Mouse (Mus musculus) kidney, postnatal 0 days (tissue): ENCODE measurements around the gene Aff3. TPM values are rescaled to one million over a fixed set of nuclear protein-coding genes. Genes with fewer than 3 reads are reported as not detected.

Experiments
- ATAC-seq: fragments of 200-750 bp; cut with Nextera tagmentation; replicated peaks from 2 replicates; pipeline ENCODE4 v1.8.0; 2017; ENCODE audit warnings: low read depth, moderate number of reproducible peaks, moderate TSS enrichment, moderate library complexity; ENCODE audit not compliant: low FRiP score
- DNase-seq: peaks from one replicate; pipeline ENCODE4 v3.0.0-alpha.2; 2016; ENCODE audit warnings: low spot score
- H3K27ac ChIP-seq: fragments of 300-500 bp; sonication (generic); 2 replicates; pipeline ENCODE4 v1.5.1; 2014; ENCODE audit warnings: mild to moderate bottlenecking
- H3K27me3 ChIP-seq: fragments of 300-500 bp; sonication (generic); 2 replicates; pipeline ENCODE4 v1.6.1; 2014; ENCODE audit warnings: low read length, mixed read lengths; ENCODE audit not compliant: insufficient read depth
- H3K36me3 ChIP-seq: fragments of 300-500 bp; sonication (generic); 2 replicates; pipeline ENCODE4 v1.6.1; 2014; ENCODE audit warnings: low read length, mixed read lengths; ENCODE audit not compliant: insufficient read depth
- H3K4me1 ChIP-seq: fragments of 300-500 bp; sonication (generic); replicated peaks from 2 replicates; pipeline ENCODE4 v1.6.1; 2014; ENCODE audit warnings: antibody characterized with exemption, low read length, mixed read lengths; ENCODE audit not compliant: insufficient read depth
- H3K4me2 ChIP-seq: fragments of 300-500 bp; sonication (generic); 2 replicates; pipeline ENCODE4 v1.6.1; 2014; ENCODE audit warnings: mild to moderate bottlenecking, low read length, moderate library complexity, mixed read lengths
- H3K4me3 ChIP-seq: fragments of 300-500 bp; sonication (generic); replicated peaks from 2 replicates; pipeline ENCODE4 v1.5.1; 2014; ENCODE audit warnings: low read depth, low read length
- H3K9ac ChIP-seq: fragments of 300-500 bp; sonication (generic); 2 replicates; pipeline ENCODE4 v1.6.1; 2014; ENCODE audit warnings: low read depth, low read length
- H3K9me3 ChIP-seq: fragments of 300-500 bp; sonication (generic); replicated peaks from 2 replicates; pipeline ENCODE4 v1.6.1; 2016; ENCODE audit warnings: low read length, inconsistent platforms, mixed read lengths
- CTCF ChIP-seq: IDR thresholded peaks from 2 replicates; pipeline ENCODE4 v1.5.1; 2016; ENCODE audit warnings: antibody characterized with exemption, low read depth, mild to moderate bottlenecking, moderate library complexity
- WGBS: fragments of 180-500 bp; shearing (Covaris S2); extraction: QIAGEN DNeasy Blood & Tissue Kit; methylation state at CpG from one replicate; pipeline ENCODE4 v1.1.7; 2014; 5-methylcytosine and 5-hydroxymethylcytosine counted together
- polyA plus RNA-seq: library from polyadenylated mRNA; unstranded; fragments of >200 nt; fragmentation: Nextera tagmentation; extraction: Ambion mirVana; gene quantifications from 2 replicates; pipeline ENCODE4 v1.2.1, GENCODE M21; 2015

Aff3 gene
- polyA plus RNA-seq, 1 experiment from 2014 or later: 7.9 TPM

DNA sequence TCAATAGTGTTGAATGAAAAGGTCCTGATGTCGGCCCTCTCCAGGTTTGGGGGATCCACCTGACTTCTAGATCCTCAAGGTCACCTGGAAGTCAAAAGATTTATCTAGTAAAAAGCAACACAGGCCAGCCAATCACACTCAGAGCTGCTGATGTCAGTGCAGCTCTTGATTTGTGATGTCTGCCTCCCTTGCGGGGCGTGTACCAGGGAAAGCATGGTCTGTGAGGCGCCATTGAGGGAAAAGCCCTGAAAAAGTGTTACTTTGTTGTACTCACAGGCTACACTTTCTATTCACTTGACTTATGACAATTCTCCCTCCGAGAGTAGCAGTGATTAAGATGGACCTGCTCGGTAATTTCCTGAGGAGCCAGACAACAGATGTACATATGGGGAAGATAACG lies 163.5 kb downstream of the Aff3 start:
- Histone ChIP-seq H3K4me1 (0 out of 2 replicates have a peak, but pooled peaks cover 6% of the 10 kb centered on the region), H3K36me3 (no peaks in the 10 kb centered on the region), H3K27ac (no peak overlapping the region), H3K27me3 (no peaks in the 10 kb centered on the region), H3K9ac (no peak overlapping the region), H3K4me2 (no peak overlapping the region), H3K4me3 (no peak overlapping the region), H3K9me3 (no peaks in the 10 kb centered on the region)
- ATAC-seq (no peak), DNase-seq (no peak)
- no peak for TF ChIP-seq CTCF
- WGBS: 75% methylated on average over 7 of the region's 7 CpGs

DNA sequence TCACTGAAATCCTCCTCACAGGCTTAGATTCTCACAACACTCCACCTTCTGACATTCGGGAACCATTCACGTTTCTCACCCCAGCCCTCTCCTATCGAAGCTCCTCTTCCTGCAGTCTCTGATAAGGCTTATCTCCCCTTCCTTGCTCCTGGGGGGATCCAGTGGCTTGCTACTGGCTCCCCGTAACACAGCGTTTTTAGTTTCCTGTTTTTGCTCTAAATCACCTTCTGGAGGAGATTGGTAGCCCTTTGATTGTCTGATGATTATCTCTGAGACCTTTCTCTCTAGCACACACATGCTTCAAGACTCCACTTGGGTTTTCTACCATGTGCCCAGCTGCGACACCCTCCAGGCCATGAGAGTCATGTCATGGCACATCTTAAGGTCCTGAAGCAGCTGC lies 165.3 kb downstream of the Aff3 start:
- H3K4me2 ChIP-seq: no peak overlapping the region
- H3K27me3 ChIP-seq: no peaks in the 10 kb centered on the region
- DNase-seq (no peak), ATAC-seq (no peak)
- no peaks in the 10 kb centered on the region for H3K9me3 ChIP-seq
- TF ChIP-seq CTCF: no peak
- no peak overlapping the region for H3K27ac ChIP-seq
- H3K4me3 ChIP-seq: no peak overlapping the region
- 74% methylated on average over 6 of the region's 6 CpGs for WGBS
- no peaks in the 10 kb centered on the region for H3K36me3 ChIP-seq
- no peak overlapping the region for H3K9ac ChIP-seq
- H3K4me1 ChIP-seq: 0 out of 2 replicates have a peak, but pooled peaks cover 6% of the 10 kb centered on the region

DNA sequence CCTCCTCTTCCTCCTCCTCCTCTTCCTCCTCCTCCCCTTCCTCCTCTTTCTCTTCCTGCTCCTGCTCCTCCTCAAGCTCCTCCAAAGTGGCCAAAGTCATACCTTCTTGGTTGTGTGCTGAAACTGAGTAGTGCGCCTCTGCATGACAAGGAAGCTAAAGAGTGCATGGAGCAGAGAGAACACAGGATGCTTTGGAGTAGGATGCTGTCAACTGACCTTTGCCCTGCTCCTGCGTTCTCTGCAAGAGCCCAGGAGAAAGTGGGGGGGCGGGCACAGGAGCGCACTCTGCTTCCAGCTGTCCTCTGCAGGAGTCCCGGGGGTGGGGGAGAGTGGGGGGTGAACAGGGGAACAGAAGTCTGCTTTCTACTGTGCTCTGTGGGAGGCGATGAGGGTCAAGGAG lies 167.2 kb downstream of the Aff3 start:
- H3K4me1 ChIP-seq: 0 out of 2 replicates have a peak, but pooled peaks cover 4% of the 10 kb centered on the region
- H3K4me2 ChIP-seq: no peak overlapping the region
- DNase-seq (no peak), ATAC-seq (no peak)
- no peaks in the 10 kb centered on the region for H3K9me3 ChIP-seq
- no peak overlapping the region for H3K9ac ChIP-seq
- H3K4me3 ChIP-seq: no peak overlapping the region
- H3K27ac ChIP-seq: no peak overlapping the region
- no peak for TF ChIP-seq CTCF
- WGBS: 43% methylated on average over 6 of the region's 6 CpGs
- H3K27me3 ChIP-seq: no peaks in the 10 kb centered on the region
- H3K36me3 ChIP-seq: no peaks in the 10 kb centered on the region

- no peak for TF ChIP-seq CTCF
- Histone ChIP-seq H3K9ac (no peak overlapping the region), H3K4me2 (no peak overlapping the region), H3K27ac (no peak overlapping the region), H3K4me1 (0 out of 2 replicates have a peak, but pooled peaks cover 1% of the 10 kb centered on the region), H3K4me3 (no peak overlapping the region), H3K9me3 (no peaks in the 10 kb centered on the region), H3K36me3 (no peaks in the 10 kb centered on the region), H3K27me3 (no peaks in the 10 kb centered on the region)
- no peak for DNase-seq
- 68% methylated on average over 10 of the region's 10 CpGs for WGBS
- ATAC-seq: no peak
These were observed 167.7 kb downstream of the Aff3 start for GRCm38 (mm10) chr1:38496886-38497528.

GRCm38 (mm10) chr1:38495284-38495683 lies 169.5 kb downstream of the Aff3 start:
- no peaks in the 10 kb centered on the region for H3K36me3 ChIP-seq
- H3K4me2 ChIP-seq: no peak overlapping the region
- no peak for TF ChIP-seq CTCF
- H3K27ac ChIP-seq: no peak overlapping the region
- no peak for DNase-seq
- H3K4me3 ChIP-seq: no peak overlapping the region
- no peaks in the 10 kb centered on the region for H3K9me3 ChIP-seq
- ATAC-seq: no peak
- H3K9ac ChIP-seq: no peak overlapping the region
- 95% methylated on average over 2 of the region's 2 CpGs for WGBS
- H3K27me3 ChIP-seq: no peaks in the 10 kb centered on the region
- no peaks in the 10 kb centered on the region for H3K4me1 ChIP-seq

DNA sequence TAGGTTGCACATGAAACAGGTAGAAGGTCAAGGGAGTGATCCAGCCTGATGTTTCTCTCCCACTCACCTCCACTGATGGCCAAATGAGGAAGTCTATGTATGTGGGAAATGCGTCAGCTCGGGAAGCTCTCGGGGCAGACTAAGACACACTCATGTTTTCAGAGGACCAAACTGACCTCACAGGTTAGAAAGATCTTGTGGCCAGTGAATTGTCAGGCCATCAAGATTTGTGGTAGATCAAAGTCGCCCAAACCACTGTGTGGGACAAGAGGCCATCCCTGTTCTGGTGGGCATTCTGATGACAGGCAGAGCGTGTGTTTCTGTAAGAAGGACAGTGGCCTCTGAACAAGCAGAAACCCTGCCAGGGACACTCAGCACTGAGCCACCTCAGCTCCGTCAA lies 175.0 kb downstream of the Aff3 start:
- DNase-seq: no peak
- H3K4me3 ChIP-seq: no peak overlapping the region
- H3K4me1 ChIP-seq: no peaks in the 10 kb centered on the region
- no peak for TF ChIP-seq CTCF
- H3K4me2 ChIP-seq: no peak overlapping the region
- 84% methylated on average over 6 of the region's 6 CpGs for WGBS
- H3K27ac ChIP-seq: no peak overlapping the region
- H3K9ac ChIP-seq: no peak overlapping the region
- H3K27me3 ChIP-seq: no peaks in the 10 kb centered on the region
- no peak for ATAC-seq
- no peaks in the 10 kb centered on the region for H3K9me3 ChIP-seq
- H3K36me3 ChIP-seq: no peaks in the 10 kb centered on the region

DNA sequence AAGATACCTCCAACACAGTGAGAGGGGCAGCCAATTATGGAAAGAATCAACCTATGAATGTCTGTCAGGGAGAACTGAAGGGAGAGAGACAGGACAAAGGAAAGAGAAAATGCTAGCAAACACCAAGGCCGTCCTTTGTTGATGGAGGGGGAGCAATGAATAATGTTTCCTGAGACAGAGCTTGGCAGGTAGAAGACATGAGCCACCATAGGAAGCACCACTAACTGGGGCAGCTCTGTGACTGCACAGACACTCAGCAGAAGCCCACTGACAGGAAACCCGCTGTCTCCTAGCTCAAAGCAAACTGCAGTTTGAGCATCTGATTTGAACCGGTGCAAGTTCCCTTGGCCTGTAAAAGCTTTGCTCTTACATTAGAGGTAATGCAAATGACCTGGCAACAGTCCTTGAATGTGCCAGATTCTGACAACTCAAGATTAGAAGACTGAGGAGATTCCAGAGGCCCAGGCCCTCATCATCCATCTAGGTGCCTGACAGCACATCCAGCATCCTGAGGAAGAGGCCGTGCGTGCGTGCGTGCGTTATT lies 176.0 kb downstream of the Aff3 start:
- WGBS: 78% methylated on average over 8 of the region's 8 CpGs
- ATAC-seq (no peak), DNase-seq (no peak)
- Histone ChIP-seq H3K4me3 (no peak overlapping the region), H3K4me2 (no peak overlapping the region), H3K9ac (no peak overlapping the region), H3K27ac (no peak overlapping the region), H3K27me3 (no peaks in the 10 kb centered on the region), H3K36me3 (no peaks in the 10 kb centered on the region), H3K9me3 (no peaks in the 10 kb centered on the region), H3K4me1 (no peaks in the 10 kb centered on the region)
- TF ChIP-seq CTCF: no peak
